Mouse (Mus musculus): ENCODE measurements around the gene Edn1. TPM values are rescaled to one million over a fixed set of nuclear protein-coding genes. Genes with fewer than 3 reads are reported as not detected.

Gene Edn1
- total RNA-seq (2023), result not detected

GRCm38 (mm10) chr13:42301161-42301721 lies at the start of gene Edn1:
Gene Edn1, plus strand, starts transcription at chr13:42301476.

Other genes with a start within 250 kb of the Edn1 start
- gene Hivep1, start 249.5 kb upstream of the Edn1 start, total RNA-seq (2023), result 61.1 TPM